Comparison of ENCODE assay signal across 7 mouse cellular contexts in genomic region chr11:96462191-96462752, GRCm38 (mm10). TPM values are rescaled to one million over a fixed set of nuclear protein-coding genes. Genes with fewer than 3 reads are reported as not detected.
DNase-seq lines count a peak whose midpoint lies in the region; ATAC-seq lines count a peak whose summit lies in the region.

No protein-coding gene starts in this region.

- H3K27ac ChIP-seq in lung, embryonic 15.5 days, result no peak overlapping the region
- H3K27ac ChIP-seq in hindbrain, embryonic 11.5 days (ENCODE audit: low read depth, low read length), result peak overlapping the region; percentile 85
- H3K27ac ChIP-seq in midbrain, embryonic 15.5 days, result peak overlapping the region; percentile 89

- H3K4me2 ChIP-seq in lung, embryonic 15.5 days, result peak overlapping the region; percentile 10; the same call in 1 of the 2 replicates
- H3K4me2 ChIP-seq in hindbrain, embryonic 11.5 days (replicated peaks; ENCODE audit: low read depth, low read length), result no peak overlapping the region
- peak overlapping the region; percentile 15 for H3K4me2 ChIP-seq in midbrain, embryonic 15.5 days

- H3K27me3 ChIP-seq in lung, embryonic 15.5 days, result peaks cover 44% of the 10 kb centered on the region
- H3K27me3 ChIP-seq in hindbrain, embryonic 11.5 days (ENCODE audit: control insufficient read depth, insufficient read depth, low read length), result peaks cover 25% of the 10 kb centered on the region
- H3K27me3 ChIP-seq in midbrain, embryonic 15.5 days (replicated peaks), result no peaks in the 10 kb centered on the region

- WGBS in lung, embryonic 15.5 days, result 10% methylated on average over 9 of the region's 9 CpGs
- WGBS in hindbrain, embryonic 11.5 days, result 14% methylated on average over 9 of the region's 9 CpGs
- WGBS in midbrain, embryonic 15.5 days, result 2% methylated on average over 9 of the region's 9 CpGs

- no peak overlapping the region for H3K4me3 ChIP-seq in lung, embryonic 15.5 days
- no peak overlapping the region for H3K4me3 ChIP-seq in hindbrain, embryonic 11.5 days (ENCODE audit: low read depth, low read length)
- H3K4me3 ChIP-seq in midbrain, embryonic 15.5 days, result no peak overlapping the region

- no peak for DNase-seq in lung, postnatal 4 days
- peak; percentile 41 for DNase-seq in embryo, embryonic 9.5 days (ENCODE audit: extremely low spot score)
- DNase-seq in hindbrain, embryonic 11.5 days (ENCODE audit: low spot score), result peak; percentile 58
- no peak for DNase-seq in ovary, postnatal 14 days (ENCODE audit: low spot score)
- DNase-seq in kidney, adult 8-10 months, result no peak

- no peaks in the 10 kb centered on the region for H3K9me3 ChIP-seq in lung, embryonic 15.5 days
- H3K9me3 ChIP-seq in hindbrain, embryonic 11.5 days (ENCODE audit: control insufficient read depth, low read length), result no peaks in the 10 kb centered on the region
- no peaks in the 10 kb centered on the region for H3K9me3 ChIP-seq in midbrain, embryonic 15.5 days

- H3K36me3 ChIP-seq in lung, embryonic 15.5 days, result no peaks in the 10 kb centered on the region
- H3K36me3 ChIP-seq in hindbrain, embryonic 11.5 days (ENCODE audit: control insufficient read depth, insufficient read depth, low read length), result no peaks in the 10 kb centered on the region
- no peaks in the 10 kb centered on the region for H3K36me3 ChIP-seq in midbrain, embryonic 15.5 days (replicated peaks)

- H3K9ac ChIP-seq in lung, embryonic 15.5 days, result no peak overlapping the region
- H3K9ac ChIP-seq in hindbrain, embryonic 11.5 days (ENCODE audit: low read depth, low read length), result no peak overlapping the region
- H3K9ac ChIP-seq in midbrain, embryonic 15.5 days, result no peak overlapping the region

- peaks cover 30% of the 10 kb centered on the region for H3K4me1 ChIP-seq in lung, embryonic 15.5 days
- peaks cover 9% of the 10 kb centered on the region for H3K4me1 ChIP-seq in hindbrain, embryonic 11.5 days (replicated peaks; ENCODE audit: control insufficient read depth, insufficient read depth, low read length)
- peaks cover 58% of the 10 kb centered on the region for H3K4me1 ChIP-seq in midbrain, embryonic 15.5 days

- ATAC-seq in lung, embryonic 15.5 days (ENCODE audit: borderline replicate concordance, extremely low read depth, low FRiP score, low TSS enrichment), result peak; percentile 63; the same call in 1 of the 2 replicates
- ATAC-seq in hindbrain, embryonic 11.5 days (ENCODE audit: low FRiP score), result peak; percentile 59
- ATAC-seq in midbrain, embryonic 15.5 days (replicated peaks), result peak; percentile 87

RNA-seq across cellular contexts. Expression of gene Skap1, which starts 2.1 kb away (rescaled TPM):
- polyA plus RNA-seq in lung, embryonic 15.5 days (2015; fragmentation: Nextera tagmentation; extraction: Ambion mirVana), result 1.6 and 6.6 TPM in 2 replicates
- 0.85 and 1.5 TPM in 2 replicates for polyA plus RNA-seq in hindbrain, embryonic 11.5 days (2014; fragmentation: Nextera tagmentation; extraction: Ambion mirVana)
- polyA plus RNA-seq in midbrain, embryonic 15.5 days (2015; fragmentation: Nextera tagmentation; extraction: Ambion mirVana), result 3.0 and 3.8 TPM in 2 replicates

Comparison
In these comparisons a context has a peak if more than half of its experiments do, and no peak if none do; other contexts are left out.
1. DNase-seq: peak in embryo, embryonic 9.5 days (single experiment) and hindbrain, embryonic 11.5 days (single experiment); none in lung, postnatal 4 days (0 of 2), ovary, postnatal 14 days (single experiment) and kidney, adult 8-10 months (0 of 2).
2. Peak in every context shown above with its lines, with median percentiles within 50 percentile points of each other: ATAC-seq.